Mouse (Mus musculus) frontal cortex, postnatal 36 days (tissue): ENCODE measurements around the gene 5430427O19Rik.

Source experiments
- DNase-seq, 2 experiments: peaks; one replicate each; pipeline ENCODE4 v3.0.0; 2022; ENCODE audit warnings: low spot score in 2 of 2

Gene 5430427O19Rik

GRCm38 (mm10) chrX:85869914-85870483 is at the start of gene 5430427O19Rik:
Gene 5430427O19Rik, plus strand, starts transcription at chrX:85870354.
- no peak for DNase-seq

GRCm38 (mm10) chrX:85827719-85828453 is 42.3 kb upstream of the 5430427O19Rik start:
- no peak for DNase-seq

- DNase-seq: peak in 1 of 2 experiments; percentile 0
Observed at GRCm38 (mm10) chrX:85829000-85829399, 41.2 kb upstream of the 5430427O19Rik start.

GRCm38 (mm10) chrX:85839174-85839573 is 31.0 kb upstream of the 5430427O19Rik start:
- no peak for DNase-seq

GRCm38 (mm10) chrX:85855938-85856337 is 14.2 kb upstream of the 5430427O19Rik start:
- no peak for DNase-seq

- no peak for DNase-seq
Observed at GRCm38 (mm10) chrX:85857169-85857568, 13.0 kb upstream of the 5430427O19Rik start.

- DNase-seq: no peak
Observed at GRCm38 (mm10) chrX:85868079-85868478, 2.1 kb upstream of the 5430427O19Rik start.

GRCm38 (mm10) chrX:85871371-85872056 is 1.4 kb downstream of the 5430427O19Rik start:
- no peak for DNase-seq

- no peak for DNase-seq
Observed at GRCm38 (mm10) chrX:85874367-85874766, 4.2 kb downstream of the 5430427O19Rik start.

- no peak for DNase-seq
Observed at GRCm38 (mm10) chrX:85875951-85876350, 5.8 kb downstream of the 5430427O19Rik start.

- no peak for DNase-seq
Observed at GRCm38 (mm10) chrX:85877747-85878146, 7.6 kb downstream of the 5430427O19Rik start.

GRCm38 (mm10) chrX:85878293-85878692 is 8.1 kb downstream of the 5430427O19Rik start:
- no peak for DNase-seq

- peak; percentile 4 to 30 for DNase-seq
Observed at GRCm38 (mm10) chrX:85879198-85879977, 9.2 kb downstream of the 5430427O19Rik start.

GRCm38 (mm10) chrX:85886651-85887050 is 16.5 kb downstream of the 5430427O19Rik start:
- DNase-seq: no peak

- no peak for DNase-seq
Observed at GRCm38 (mm10) chrX:85901195-85901594, 31.0 kb downstream of the 5430427O19Rik start.

- peak in 1 of 2 experiments; percentile 3 for DNase-seq
Observed at GRCm38 (mm10) chrX:85919034-85919433, 48.9 kb downstream of the 5430427O19Rik start.

- DNase-seq: no peak
Observed at GRCm38 (mm10) chrX:85932991-85933390, 62.8 kb downstream of the 5430427O19Rik start.
